Mouse (Mus musculus): ENCODE data around the gene Ptpn23. TPM values are rescaled to one million over a fixed set of nuclear protein-coding genes. Genes with fewer than 3 reads are reported as not detected.

The Ptpn23 gene
- 96.0 and 140 TPM in 2 replicates for total RNA-seq (2023)

DNA sequence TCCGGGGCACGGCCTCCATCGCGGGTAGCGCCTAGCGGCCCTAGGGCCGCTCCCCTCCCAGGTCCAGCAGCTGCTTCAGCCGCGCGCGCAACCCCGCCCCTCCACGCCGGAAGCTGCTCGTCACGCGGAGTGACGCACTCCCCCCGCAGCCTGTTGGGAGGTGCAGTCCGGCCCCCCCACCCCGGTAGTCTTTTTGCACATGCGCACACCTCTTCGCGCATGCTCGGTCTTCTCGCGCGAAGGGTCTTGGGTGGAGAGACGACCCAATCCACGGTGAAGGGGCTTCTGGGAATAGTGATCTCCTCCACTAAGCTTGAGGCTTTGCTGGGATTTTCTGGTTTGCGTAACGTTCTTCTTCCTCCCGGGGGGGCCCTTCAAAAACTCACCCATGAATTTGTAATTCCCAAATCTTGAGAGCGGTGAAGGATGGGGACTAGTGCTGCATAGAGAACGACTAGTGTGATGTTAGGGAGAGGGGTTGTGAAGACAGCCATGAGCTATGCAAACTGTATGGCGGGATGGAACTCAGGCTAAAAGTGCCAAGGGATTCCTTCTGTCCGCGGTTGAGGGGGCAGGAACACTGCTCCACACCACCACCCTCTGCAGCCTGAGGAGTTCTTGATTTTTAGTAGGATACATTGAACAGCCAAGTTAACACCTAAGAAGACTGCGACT is at the start of gene Ptpn23:
Ptpn23 (minus strand) TSS at position 115 of the 675 bp plus-strand sequence.

DNA sequence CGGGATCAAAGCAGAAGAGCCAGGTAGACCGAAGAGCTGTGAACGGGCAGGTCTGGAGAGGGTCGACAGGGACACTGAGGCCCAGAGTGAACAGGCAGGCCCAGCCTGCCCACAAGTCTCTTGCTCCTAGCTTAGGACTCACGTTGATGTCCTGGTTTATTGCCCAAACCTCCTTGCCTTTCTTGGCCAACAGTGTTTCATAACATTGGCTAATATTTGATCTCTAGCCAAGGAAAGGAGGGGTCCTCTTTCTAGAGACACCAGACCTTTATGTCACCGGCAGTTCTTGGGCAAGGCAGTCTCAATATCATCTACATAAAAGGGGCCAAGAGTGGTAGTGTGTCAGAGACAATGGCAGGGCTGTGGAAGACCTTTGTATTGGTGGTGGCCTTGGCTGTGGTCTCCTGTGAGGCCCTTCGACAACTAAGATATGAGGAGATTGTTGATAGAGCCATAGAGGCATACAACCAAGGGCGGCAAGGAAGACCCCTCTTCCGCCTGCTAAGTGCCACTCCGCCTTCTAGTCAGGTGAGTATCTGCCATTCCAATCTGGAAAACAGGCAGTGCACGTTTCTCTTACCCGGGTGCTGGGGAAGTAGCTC is 11.6 kb upstream of the Ptpn23 start, which contains the start of gene Ngp:
Ngp (plus strand) TSS at position 237 of the 602 bp plus-strand sequence.

Other genes starting within 250 kb of the Ptpn23 start
- 0.47 and 0.48 TPM in 2 replicates for gene Cspg5, start 164.4 kb downstream of the Ptpn23 start, total RNA-seq (2023)
- gene Elp6, start 103.0 kb downstream of the Ptpn23 start, total RNA-seq (2023), result 2.4 and 3.2 TPM in 2 replicates
- 20.7 and 21.8 TPM in 2 replicates for gene Scap, start 74.9 kb downstream of the Ptpn23 start, total RNA-seq (2023)
- gene Ngp, start 11.5 kb upstream of the Ptpn23 start, total RNA-seq (2023), result 16,658 and 19,232 TPM in 2 replicates
- gene Klhl18, start 68.5 kb upstream of the Ptpn23 start, total RNA-seq (2023), result 60.7 and 68.6 TPM in 2 replicates
- 0.82 and 2.5 TPM in 2 replicates for gene Kif9, start 68.7 kb upstream of the Ptpn23 start, total RNA-seq (2023)
- 112 and 152 TPM in 2 replicates for gene Setd2, start 124.4 kb upstream of the Ptpn23 start, total RNA-seq (2023)
- 4.7 and 5.2 TPM in 2 replicates for gene Nradd, start 216.2 kb upstream of the Ptpn23 start, total RNA-seq (2023)
- gene Nbeal2, start 245.9 kb upstream of the Ptpn23 start, total RNA-seq (2023), result 300 and 394 TPM in 2 replicates
- 131 and 158 TPM in 2 replicates for gene Ccdc12, start 248.3 kb upstream of the Ptpn23 start, total RNA-seq (2023)

All from neutrophil, adult 65 days (primary cell).